Mouse (Mus musculus): ENCODE data around the gene Gtf2a1. TPM values are rescaled to one million over a fixed set of nuclear protein-coding genes. Genes with fewer than 3 reads are reported as not detected.
"Not testable (repeated sequence)": the region's sequence is repeated elsewhere in the genome, so short reads cannot be mapped to it uniquely, and the experiment has no call there.

The Gtf2a1 gene
- polyA plus RNA-seq, 1 experiment from 2014 or later = 45.7 TPM

DNA sequence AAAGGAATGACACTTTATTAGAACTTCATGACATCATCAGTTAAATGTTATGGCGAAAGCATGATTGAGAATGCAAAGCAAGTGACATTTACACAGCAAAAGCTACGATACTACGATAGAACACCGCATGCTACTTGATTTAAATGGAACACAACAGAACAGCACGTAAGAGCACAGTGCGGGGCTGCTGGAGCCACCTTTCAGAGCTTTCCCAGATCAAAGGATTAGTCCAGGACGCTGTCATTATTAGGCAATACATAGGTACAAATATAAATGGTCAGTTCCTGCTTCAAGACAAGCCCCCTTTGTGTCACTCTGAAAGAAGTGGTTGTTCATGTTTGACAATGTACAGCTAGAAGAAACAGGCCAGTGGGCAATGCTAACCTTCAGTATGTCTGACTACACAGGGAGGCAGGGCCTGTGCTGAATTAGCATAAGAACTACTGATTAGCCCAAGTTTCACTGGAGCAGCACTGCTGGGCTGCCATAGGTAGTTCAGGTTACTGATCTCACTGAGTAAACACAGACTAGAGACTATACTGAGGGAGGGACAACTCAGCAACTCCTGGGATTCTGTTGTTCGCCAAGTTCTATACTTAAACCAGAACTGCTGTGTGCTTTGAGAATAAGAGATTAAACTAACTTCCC is 32.8 kb downstream of the Gtf2a1 start:
- H3K4me1 ChIP-seq (ENCODE audit: control insufficient read depth, insufficient read depth, low read length); H3K27ac ChIP-seq (ENCODE audit: low read depth, low read length); H3K27me3 ChIP-seq (ENCODE audit: control insufficient read depth, insufficient read depth, low read length); H3K4me2 ChIP-seq (replicated peaks; ENCODE audit: low read depth, low read length); H3K9me3 ChIP-seq (ENCODE audit: control insufficient read depth, low read length); H3K4me3 ChIP-seq (ENCODE audit: low read length); H3K9ac ChIP-seq (ENCODE audit: low read depth, low read length): not testable (repeated sequence)
- WGBS = 82% methylated on average over 8 of the region's 8 CpGs
- ATAC-seq (ENCODE audit: low FRiP score, low TSS enrichment) = peak; percentile 86
- peaks cover 23% of the 10 kb centered on the region for H3K36me3 ChIP-seq (ENCODE audit: control insufficient read depth, insufficient read depth, low read length)

- no peaks in the 10 kb centered on the region for H3K27me3 ChIP-seq (ENCODE audit: control insufficient read depth, insufficient read depth, low read length)
- peak; percentile 69; the same call in 1 of the 2 replicates for ATAC-seq (ENCODE audit: low FRiP score, low TSS enrichment)
- 77% methylated on average over 19 of the region's 19 CpGs for WGBS
- peaks cover under 1% of the 10 kb centered on the region; the same call in 1 of the 2 replicates for H3K36me3 ChIP-seq (ENCODE audit: control insufficient read depth, insufficient read depth, low read length)
- no peak overlapping the region for H3K9ac ChIP-seq (ENCODE audit: low read depth, low read length)
- H3K4me3 ChIP-seq (ENCODE audit: low read length) = no peak overlapping the region
- no peaks in the 10 kb centered on the region for H3K4me1 ChIP-seq (ENCODE audit: control insufficient read depth, insufficient read depth, low read length)
- H3K4me2 ChIP-seq (replicated peaks; ENCODE audit: low read depth, low read length) = no peak overlapping the region
- no peaks in the 10 kb centered on the region for H3K9me3 ChIP-seq (ENCODE audit: control insufficient read depth, low read length)
- no peak overlapping the region for H3K27ac ChIP-seq (ENCODE audit: low read depth, low read length)
Observed at GRCm38 (mm10) chr12:91551773-91552526, 38.3 kb downstream of the Gtf2a1 start.

- no peak overlapping the region for H3K9ac ChIP-seq (ENCODE audit: low read depth, low read length)
- no peak overlapping the region for H3K27ac ChIP-seq (ENCODE audit: low read depth, low read length)
- H3K27me3 ChIP-seq (ENCODE audit: control insufficient read depth, insufficient read depth, low read length) = no peaks in the 10 kb centered on the region
- 53% methylated on average over 9 of the region's 9 CpGs for WGBS
- peak; percentile 63; the same call in 1 of the 2 replicates for ATAC-seq (ENCODE audit: low FRiP score, low TSS enrichment)
- H3K4me2 ChIP-seq (replicated peaks; ENCODE audit: low read depth, low read length) = no peak overlapping the region
- no peaks in the 10 kb centered on the region for H3K9me3 ChIP-seq (ENCODE audit: control insufficient read depth, low read length)
- H3K4me1 ChIP-seq (ENCODE audit: control insufficient read depth, insufficient read depth, low read length) = no peaks in the 10 kb centered on the region
- no peaks in the 10 kb centered on the region for H3K36me3 ChIP-seq (ENCODE audit: control insufficient read depth, insufficient read depth, low read length)
- H3K4me3 ChIP-seq (ENCODE audit: low read length) = no peak overlapping the region
Observed at GRCm38 (mm10) chr12:91549471-91549870, 40.8 kb downstream of the Gtf2a1 start.

- ATAC-seq (ENCODE audit: low FRiP score, low TSS enrichment) = no peak
- no peak overlapping the region for H3K27ac ChIP-seq (ENCODE audit: low read depth, low read length)
- H3K36me3 ChIP-seq (ENCODE audit: control insufficient read depth, insufficient read depth, low read length) = no peaks in the 10 kb centered on the region
- H3K4me2 ChIP-seq (replicated peaks; ENCODE audit: low read depth, low read length) = no peak overlapping the region
- H3K9me3 ChIP-seq (ENCODE audit: control insufficient read depth, low read length) = no peaks in the 10 kb centered on the region
- H3K4me3 ChIP-seq (ENCODE audit: low read length) = no peak overlapping the region
- no peak overlapping the region for H3K9ac ChIP-seq (ENCODE audit: low read depth, low read length)
- no peaks in the 10 kb centered on the region for H3K4me1 ChIP-seq (ENCODE audit: control insufficient read depth, insufficient read depth, low read length)
- 74% methylated on average over 7 of the region's 7 CpGs for WGBS
- no peaks in the 10 kb centered on the region for H3K27me3 ChIP-seq (ENCODE audit: control insufficient read depth, insufficient read depth, low read length)
Observed at GRCm38 (mm10) chr12:91540202-91540601, 50.1 kb downstream of the Gtf2a1 start.

DNA sequence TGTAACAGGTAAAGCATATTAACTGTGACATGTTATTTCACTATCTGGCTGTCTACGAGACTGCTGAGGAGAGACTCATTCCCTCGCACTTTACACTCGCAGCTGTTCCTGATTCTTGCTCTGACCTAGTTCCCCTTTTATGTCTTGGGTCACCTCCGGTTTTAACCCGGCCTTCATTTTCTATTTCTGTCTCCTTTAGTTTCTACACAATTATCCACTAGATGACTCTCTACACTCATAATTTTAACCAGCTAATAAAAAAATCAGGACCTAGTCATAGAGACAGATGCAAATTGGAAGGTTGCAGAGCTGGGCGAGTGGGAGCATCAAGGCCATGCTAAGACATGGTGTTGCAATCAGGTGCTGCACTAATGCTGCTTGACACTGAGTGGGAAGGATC is 55.8 kb downstream of the Gtf2a1 start:
- 81% methylated on average over 6 of the region's 6 CpGs for WGBS
- Histone ChIP-seq H3K4me3 (ENCODE audit: low read length) (no peak overlapping the region), H3K27me3 (ENCODE audit: control insufficient read depth, insufficient read depth, low read length) (no peaks in the 10 kb centered on the region), H3K4me1 (ENCODE audit: control insufficient read depth, insufficient read depth, low read length) (no peaks in the 10 kb centered on the region), H3K9me3 (ENCODE audit: control insufficient read depth, low read length) (no peaks in the 10 kb centered on the region), H3K4me2 (replicated peaks; ENCODE audit: low read depth, low read length) (no peak overlapping the region), H3K36me3 (ENCODE audit: control insufficient read depth, insufficient read depth, low read length) (no peaks in the 10 kb centered on the region), H3K9ac (ENCODE audit: low read depth, low read length) (no peak overlapping the region), H3K27ac (ENCODE audit: low read depth, low read length) (no peak overlapping the region)
- no peak for ATAC-seq (ENCODE audit: low FRiP score, low TSS enrichment)

DNA sequence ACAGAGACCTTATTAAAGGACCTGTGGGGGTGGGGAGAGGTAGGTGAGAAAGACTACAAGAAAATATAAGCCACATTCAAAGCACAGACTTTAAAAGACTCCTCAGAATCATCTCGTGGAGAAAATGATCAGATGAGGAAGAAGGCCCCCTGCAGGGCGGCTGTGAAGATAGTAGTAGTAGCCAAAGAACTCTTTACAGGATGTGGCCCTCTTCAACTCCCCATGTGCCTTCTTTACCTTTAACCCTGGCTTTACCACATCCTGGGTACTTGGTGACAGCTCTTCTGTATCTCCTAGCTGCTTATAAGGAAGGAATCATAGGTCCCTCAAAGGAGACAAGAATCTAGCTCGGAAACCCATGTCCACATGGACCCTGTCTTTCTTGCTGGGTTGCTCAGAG is 66.7 kb downstream of the Gtf2a1 start:
- Histone ChIP-seq H3K4me3 (ENCODE audit: low read length) (no peak overlapping the region), H3K4me2 (replicated peaks; ENCODE audit: low read depth, low read length) (no peak overlapping the region), H3K27ac (ENCODE audit: low read depth, low read length) (no peak overlapping the region), H3K9me3 (ENCODE audit: control insufficient read depth, low read length) (no peaks in the 10 kb centered on the region), H3K36me3 (ENCODE audit: control insufficient read depth, insufficient read depth, low read length) (no peaks in the 10 kb centered on the region), H3K9ac (ENCODE audit: low read depth, low read length) (no peak overlapping the region), H3K27me3 (ENCODE audit: control insufficient read depth, insufficient read depth, low read length) (no peaks in the 10 kb centered on the region), H3K4me1 (ENCODE audit: control insufficient read depth, insufficient read depth, low read length) (no peaks in the 10 kb centered on the region)
- ATAC-seq (ENCODE audit: low FRiP score, low TSS enrichment) = no peak
- 73% methylated on average over 3 of the region's 3 CpGs for WGBS

- H3K9me3 ChIP-seq (ENCODE audit: control insufficient read depth, low read length) = no peaks in the 10 kb centered on the region
- H3K4me1 ChIP-seq (ENCODE audit: control insufficient read depth, insufficient read depth, low read length) = no peaks in the 10 kb centered on the region
- no peaks in the 10 kb centered on the region for H3K36me3 ChIP-seq (ENCODE audit: control insufficient read depth, insufficient read depth, low read length)
- WGBS = 75% methylated on average over 3 of the region's 3 CpGs
- no peak for ATAC-seq (ENCODE audit: low FRiP score, low TSS enrichment)
- H3K27me3 ChIP-seq (ENCODE audit: control insufficient read depth, insufficient read depth, low read length) = no peaks in the 10 kb centered on the region
- H3K4me3 ChIP-seq (ENCODE audit: low read length) = no peak overlapping the region
- H3K9ac ChIP-seq (ENCODE audit: low read depth, low read length) = no peak overlapping the region
- no peak overlapping the region for H3K27ac ChIP-seq (ENCODE audit: low read depth, low read length)
- no peak overlapping the region for H3K4me2 ChIP-seq (replicated peaks; ENCODE audit: low read depth, low read length)
Observed at GRCm38 (mm10) chr12:91517808-91518207, 72.5 kb downstream of the Gtf2a1 start.

DNA sequence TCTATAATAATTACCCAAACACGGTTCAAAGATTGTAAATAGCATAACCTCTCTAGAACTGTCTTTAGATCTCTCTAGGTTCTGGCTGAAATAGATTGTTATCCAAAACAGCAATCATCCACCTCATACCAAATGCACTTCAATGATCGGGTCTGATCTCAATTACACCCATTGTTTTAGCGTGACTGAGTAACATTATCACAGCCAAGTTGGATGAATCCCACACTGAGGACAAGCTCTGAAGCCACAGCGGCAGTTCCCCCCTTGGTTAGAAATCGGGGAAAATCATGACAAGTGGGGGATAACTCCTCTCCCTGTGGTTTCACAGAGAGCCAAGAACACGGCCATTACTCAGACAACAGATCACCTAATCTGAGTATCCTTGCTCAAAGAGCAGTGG is 76.3 kb downstream of the Gtf2a1 start:
- no peaks in the 10 kb centered on the region for H3K36me3 ChIP-seq (ENCODE audit: control insufficient read depth, insufficient read depth, low read length)
- H3K4me2 ChIP-seq (replicated peaks; ENCODE audit: low read depth, low read length) = no peak overlapping the region
- H3K27me3 ChIP-seq (ENCODE audit: control insufficient read depth, insufficient read depth, low read length) = no peaks in the 10 kb centered on the region
- H3K4me3 ChIP-seq (ENCODE audit: low read length) = no peak overlapping the region
- no peak overlapping the region for H3K9ac ChIP-seq (ENCODE audit: low read depth, low read length)
- no peak for ATAC-seq (ENCODE audit: low FRiP score, low TSS enrichment)
- H3K9me3 ChIP-seq (ENCODE audit: control insufficient read depth, low read length) = no peaks in the 10 kb centered on the region
- no peak overlapping the region for H3K27ac ChIP-seq (ENCODE audit: low read depth, low read length)
- no peaks in the 10 kb centered on the region for H3K4me1 ChIP-seq (ENCODE audit: control insufficient read depth, insufficient read depth, low read length)
- 87% methylated on average over 6 of the region's 6 CpGs for WGBS

DNA sequence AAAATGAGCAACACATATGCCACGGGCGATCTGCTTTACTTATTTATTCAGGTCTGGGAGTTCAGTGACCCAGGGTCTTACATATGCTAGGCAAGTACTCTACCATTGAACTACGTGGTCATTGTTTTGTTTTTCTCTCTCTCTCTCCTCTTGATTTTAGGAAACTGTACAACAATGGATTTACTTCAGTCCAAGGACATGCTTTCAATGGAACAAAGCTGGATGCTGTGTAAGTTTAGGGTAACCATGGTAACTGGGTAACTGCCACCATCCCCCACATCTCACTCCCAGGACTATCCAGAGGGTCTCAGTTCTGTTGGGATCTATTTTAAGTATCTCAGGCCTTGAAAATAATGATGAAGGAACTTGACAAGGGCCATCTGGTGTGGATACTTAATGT is 78.5 kb downstream of the Gtf2a1 start:
- Histone ChIP-seq H3K4me2 (replicated peaks; ENCODE audit: low read depth, low read length) (no peak overlapping the region), H3K9me3 (ENCODE audit: control insufficient read depth, low read length) (no peaks in the 10 kb centered on the region), H3K9ac (ENCODE audit: low read depth, low read length) (no peak overlapping the region), H3K4me1 (ENCODE audit: control insufficient read depth, insufficient read depth, low read length) (no peaks in the 10 kb centered on the region), H3K27me3 (ENCODE audit: control insufficient read depth, insufficient read depth, low read length) (no peaks in the 10 kb centered on the region), H3K4me3 (ENCODE audit: low read length) (no peak overlapping the region), H3K36me3 (ENCODE audit: control insufficient read depth, insufficient read depth, low read length) (no peaks in the 10 kb centered on the region), H3K27ac (ENCODE audit: low read depth, low read length) (no peak overlapping the region)
- ATAC-seq (ENCODE audit: low FRiP score, low TSS enrichment) = no peak
- 73% methylated on average over 3 of the region's 3 CpGs for WGBS

Measured in kidney, embryonic 14.5 days (tissue).